Mouse (Mus musculus): Measurements from ENCODE around the gene Adamtsl2.

- TF ChIP-seq FLI1 (IDR thresholded peaks at IDR 0.05; ENCODE audit: low read length): no peak
- TF ChIP-seq GATA1 (IDR thresholded peaks at IDR 0.05; ENCODE audit: borderline replicate concordance, low read length): no peak
Measured at GRCm38 (mm10) chr2:27042131-27042844, 36.9 kb upstream of the Adamtsl2 start.

Measured in megakaryocyte, embryonic 14.5 days (primary cell).